In genomic region chr16:11574517-11574916, GRCm38 (mm10) we compare ENCODE assay signal across 14 mouse cellular contexts.
DNase-seq lines count a peak whose midpoint lies in the region; ATAC-seq lines count a peak whose summit lies in the region.
"Had no signal": no experiment of that assay in that cellular context is flagged by ENCODE, and none has a peak within 500 bp of the region (broad histone marks: within the 10 kb centered on the region; RNA-seq: fewer than 3 reads in every experiment).

No protein-coding gene starts in this region.

- H3K4me3 ChIP-seq in heart, embryonic 12.5 days: no peak overlapping the region
- H3K4me3 ChIP-seq in liver, embryonic 13.5 days (replicated peaks): no peak overlapping the region
- H3K4me3 ChIP-seq in liver, embryonic 11.5 days (ENCODE audit: low read depth, low read length): no peak overlapping the region
- no peak overlapping the region for H3K4me3 ChIP-seq in liver, embryonic 16.5 days (ENCODE audit: low read depth, low read length)
- H3K4me3 ChIP-seq: embryonic facial prominence, embryonic 10.5 days; embryonic facial prominence, embryonic 12.5 days; forebrain, embryonic 13.5 days; forebrain, embryonic 15.5 days had no signal

- 0 out of 2 replicates have a peak, but pooled peaks have one; percentile 15 for ATAC-seq in heart, embryonic 12.5 days (ENCODE audit: insufficient number of reproducible peaks, low FRiP score)
- peak; percentile 84 for ATAC-seq in liver, embryonic 13.5 days (ENCODE audit: low read depth)
- ATAC-seq in liver, embryonic 11.5 days (replicated peaks; ENCODE audit: low FRiP score): no peak
- ATAC-seq in liver, embryonic 16.5 days (ENCODE audit: low read depth): peak; percentile 81
- ATAC-seq: forebrain, embryonic 13.5 days; forebrain, embryonic 15.5 days had no signal

- no peak overlapping the region for H3K4me2 ChIP-seq in heart, embryonic 12.5 days
- H3K4me2 ChIP-seq in liver, embryonic 13.5 days: no peak overlapping the region
- H3K4me2 ChIP-seq in liver, embryonic 11.5 days: no peak overlapping the region
- H3K4me2 ChIP-seq in liver, embryonic 16.5 days (ENCODE audit: low read depth, low read length): no peak overlapping the region
- H3K4me2 ChIP-seq: embryonic facial prominence, embryonic 12.5 days; forebrain, embryonic 13.5 days; forebrain, embryonic 15.5 days had no signal

- H3K27me3 ChIP-seq in heart, embryonic 12.5 days (replicated peaks): no peaks in the 10 kb centered on the region
- no peaks in the 10 kb centered on the region for H3K27me3 ChIP-seq in liver, embryonic 13.5 days
- H3K27me3 ChIP-seq in liver, embryonic 11.5 days (replicated peaks; ENCODE audit: control insufficient read depth, insufficient read depth, low read length): no peaks in the 10 kb centered on the region
- H3K27me3 ChIP-seq in liver, embryonic 16.5 days (ENCODE audit: control insufficient read depth, insufficient read depth, low read depth, low read length): no peaks in the 10 kb centered on the region
- H3K27me3 ChIP-seq: embryonic facial prominence, embryonic 12.5 days; forebrain, embryonic 13.5 days; forebrain, embryonic 15.5 days had no signal

- no peaks in the 10 kb centered on the region for H3K9me3 ChIP-seq in heart, embryonic 12.5 days (replicated peaks)
- H3K9me3 ChIP-seq in liver, embryonic 13.5 days (replicated peaks): no peaks in the 10 kb centered on the region
- H3K9me3 ChIP-seq in liver, embryonic 11.5 days (ENCODE audit: control insufficient read depth, low read length): no peaks in the 10 kb centered on the region
- H3K9me3 ChIP-seq in liver, embryonic 16.5 days (replicated peaks; ENCODE audit: control insufficient read depth, low read length): no peaks in the 10 kb centered on the region
- H3K9me3 ChIP-seq: embryonic facial prominence, embryonic 10.5 days; embryonic facial prominence, embryonic 12.5 days; forebrain, embryonic 13.5 days; forebrain, embryonic 15.5 days had no signal

- H3K4me1 ChIP-seq in heart, embryonic 12.5 days (replicated peaks): peaks cover 2% of the 10 kb centered on the region
- H3K4me1 ChIP-seq in liver, embryonic 13.5 days (replicated peaks): peaks cover 13% of the 10 kb centered on the region; the same call in 1 of the 2 replicates
- H3K4me1 ChIP-seq in liver, embryonic 11.5 days (replicated peaks; ENCODE audit: control insufficient read depth, insufficient read depth, low read length): no peaks in the 10 kb centered on the region
- peaks cover 3% of the 10 kb centered on the region for H3K4me1 ChIP-seq in liver, embryonic 16.5 days (ENCODE audit: control insufficient read depth, low read depth, low read length)
- H3K4me1 ChIP-seq: embryonic facial prominence, embryonic 12.5 days; forebrain, embryonic 13.5 days; forebrain, embryonic 15.5 days had no signal

- no peaks in the 10 kb centered on the region for H3K36me3 ChIP-seq in heart, embryonic 12.5 days
- no peaks in the 10 kb centered on the region for H3K36me3 ChIP-seq in liver, embryonic 13.5 days
- H3K36me3 ChIP-seq in liver, embryonic 11.5 days (ENCODE audit: control insufficient read depth, insufficient read depth, low read length): no peaks in the 10 kb centered on the region
- no peaks in the 10 kb centered on the region for H3K36me3 ChIP-seq in liver, embryonic 16.5 days (ENCODE audit: control insufficient read depth, insufficient read depth)
- H3K36me3 ChIP-seq: embryonic facial prominence, embryonic 12.5 days; forebrain, embryonic 15.5 days had no signal

- no peak for DNase-seq in heart, adult 8-10 months (ENCODE audit: low spot score)
- DNase-seq in liver, embryonic 13.5 days: no peak
- DNase-seq in liver, embryonic 11.5 days (ENCODE audit: low spot score): no peak
- DNase-seq in urinary bladder, adult 18-20 months (ENCODE audit: low spot score in 2 of 2): no peak
- no peak for DNase-seq in thymus, postnatal 4 days
- DNase-seq: adrenal gland, adult 8-10 months; adrenal gland, postnatal 14 days; adrenal gland, postnatal 36 days had no signal

- no peak overlapping the region for H3K27ac ChIP-seq in heart, embryonic 12.5 days (ENCODE audit: poor library complexity, severe bottlenecking)
- H3K27ac ChIP-seq in liver, embryonic 13.5 days: peak overlapping the region; percentile 34
- H3K27ac ChIP-seq in liver, embryonic 11.5 days (ENCODE audit: low read depth, low read length): no peak overlapping the region
- H3K27ac ChIP-seq in liver, embryonic 16.5 days (ENCODE audit: low read length): no peak overlapping the region
- H3K27ac ChIP-seq: embryonic facial prominence, embryonic 10.5 days; embryonic facial prominence, embryonic 12.5 days; forebrain, embryonic 13.5 days; forebrain, embryonic 15.5 days had no signal

- 84% methylated on average over 3 of the region's 3 CpGs for WGBS in heart, embryonic 12.5 days
- 35% methylated on average over 3 of the region's 3 CpGs for WGBS in liver, embryonic 13.5 days (ENCODE audit: insufficient replicate concordance)
- 71% methylated on average over 3 of the region's 3 CpGs for WGBS in liver, embryonic 11.5 days
- WGBS in liver, embryonic 16.5 days (ENCODE audit: insufficient replicate concordance): 47% methylated on average over 3 of the region's 3 CpGs

- no peak overlapping the region for H3K9ac ChIP-seq in heart, embryonic 12.5 days
- no peak overlapping the region for H3K9ac ChIP-seq in liver, embryonic 13.5 days
- no peak overlapping the region for H3K9ac ChIP-seq in liver, embryonic 11.5 days (ENCODE audit: low read depth, low read length)
- H3K9ac ChIP-seq in liver, embryonic 16.5 days (ENCODE audit: low read depth, low read length): no peak overlapping the region
- H3K9ac ChIP-seq: embryonic facial prominence, embryonic 12.5 days; forebrain, embryonic 13.5 days; forebrain, embryonic 15.5 days had no signal
